8 mouse cellular contexts compared by ENCODE assay signal in the genomic region with DNA sequence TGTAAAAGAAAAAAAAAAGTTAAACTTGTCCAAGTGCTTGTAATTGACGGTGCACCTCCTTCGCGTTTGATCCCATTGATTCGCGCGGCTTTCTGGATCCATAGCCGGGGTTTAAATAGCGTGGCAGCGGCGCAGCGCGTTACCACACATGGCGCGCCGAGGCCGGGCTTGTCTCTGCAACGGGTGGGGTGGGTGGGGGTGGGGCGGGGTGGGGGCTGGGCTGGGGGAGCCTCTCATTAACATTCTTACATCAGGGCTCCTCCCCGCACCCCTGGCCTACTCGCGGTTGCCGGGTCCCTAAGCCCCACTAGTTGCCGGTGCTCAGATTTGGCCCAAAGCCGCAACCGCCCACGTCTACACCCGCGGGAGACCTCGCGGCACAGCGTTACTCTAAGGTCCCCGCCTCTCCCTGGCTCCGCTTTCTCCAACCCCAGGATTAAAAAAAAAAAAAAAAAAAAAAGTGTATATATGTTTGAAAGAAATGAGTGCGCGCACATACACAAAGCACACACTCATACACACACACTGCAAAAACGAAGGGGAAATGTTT. TPM values are rescaled to one million over a fixed set of nuclear protein-coding genes. Genes with fewer than 3 reads are reported as not detected.
DNase-seq lines count a peak whose midpoint lies in the region; ATAC-seq lines count a peak whose summit lies in the region.

No protein-coding gene starts in this region.

- no peaks in the 10 kb centered on the region for H3K36me3 ChIP-seq in heart, embryonic 11.5 days (ENCODE audit: control insufficient read depth, insufficient read depth, low read length)
- no peaks in the 10 kb centered on the region for H3K36me3 ChIP-seq in kidney, embryonic 14.5 days (ENCODE audit: control insufficient read depth, insufficient read depth, low read length)

- H3K4me3 ChIP-seq in heart, embryonic 11.5 days (ENCODE audit: low read depth, low read length): peak overlapping the region; percentile 60
- H3K4me3 ChIP-seq in kidney, embryonic 14.5 days (ENCODE audit: low read length): peak overlapping the region; percentile 59

- H3K27me3 ChIP-seq in heart, embryonic 11.5 days (ENCODE audit: control insufficient read depth, insufficient read depth, low read length): 0 out of 2 replicates have a peak, but pooled peaks cover 3% of the 10 kb centered on the region
- peaks cover 35% of the 10 kb centered on the region for H3K27me3 ChIP-seq in kidney, embryonic 14.5 days (ENCODE audit: control insufficient read depth, insufficient read depth, low read length)

- WGBS in heart, embryonic 11.5 days (ENCODE audit: insufficient replicate concordance): under 1% methylated on average over 36 of the region's 36 CpGs
- under 1% methylated on average over 36 of the region's 36 CpGs for WGBS in kidney, embryonic 14.5 days

- H3K9ac ChIP-seq in heart, embryonic 11.5 days (ENCODE audit: low read depth, low read length): peak overlapping the region; percentile 73; the same call in 1 of the 2 replicates
- peak overlapping the region; percentile 67 for H3K9ac ChIP-seq in kidney, embryonic 14.5 days (ENCODE audit: low read depth, low read length)

- peaks cover 3% of the 10 kb centered on the region; the same call in 1 of the 2 replicates for H3K4me1 ChIP-seq in heart, embryonic 11.5 days (ENCODE audit: control insufficient read depth, insufficient read depth, low read length)
- peaks cover 21% of the 10 kb centered on the region for H3K4me1 ChIP-seq in kidney, embryonic 14.5 days (ENCODE audit: control insufficient read depth, insufficient read depth, low read length)

- peak; percentile 20 to 44 for DNase-seq in cerebellum, postnatal 10 days
- no peak for DNase-seq in cerebellum, adult 11 months
- DNase-seq in embryo, embryonic 10 days (ENCODE audit: low spot score): peak; percentile 63
- DNase-seq in lung, adult 18-20 months: peak; percentile 59 to 71
- peak; percentile 53 for DNase-seq in retina, postnatal 1 day
- no peak for DNase-seq in thymus, postnatal 36 days

- peak overlapping the region; percentile 82 for H3K4me2 ChIP-seq in heart, embryonic 11.5 days
- H3K4me2 ChIP-seq in kidney, embryonic 14.5 days (replicated peaks; ENCODE audit: low read depth, low read length): peak overlapping the region; percentile 87

- H3K27ac ChIP-seq in heart, embryonic 11.5 days (ENCODE audit: low read depth, low read length): peak overlapping the region; percentile 66; the same call in 1 of the 2 replicates
- peak overlapping the region; percentile 10; the same call in 1 of the 2 replicates for H3K27ac ChIP-seq in kidney, embryonic 14.5 days (ENCODE audit: low read depth, low read length)

- no peaks in the 10 kb centered on the region for H3K9me3 ChIP-seq in heart, embryonic 11.5 days (replicated peaks; ENCODE audit: control insufficient read depth, low read length)
- no peaks in the 10 kb centered on the region for H3K9me3 ChIP-seq in kidney, embryonic 14.5 days (ENCODE audit: control insufficient read depth, low read length)

- ATAC-seq in heart, embryonic 11.5 days (replicated peaks; ENCODE audit: insufficient number of reproducible peaks, low FRiP score, low TSS enrichment): peak; percentile 45; the same call in 1 of the 2 replicates
- ATAC-seq in kidney, embryonic 14.5 days (ENCODE audit: low FRiP score, low TSS enrichment): peak; percentile 13; the same call in 1 of the 2 replicates

RNA-seq across cellular contexts. Expression of a gene that starts 1.0 kb away (rescaled TPM):
- 15.7 and 16.0 TPM in 2 replicates for polyA plus RNA-seq in heart, embryonic 11.5 days (2014; fragmentation: Nextera tagmentation; extraction: Ambion mirVana)
- polyA plus RNA-seq in kidney, embryonic 14.5 days (2014; fragmentation: Nextera tagmentation; extraction: Ambion mirVana): 5.6 and 8.1 TPM in 2 replicates

Comparison
In these comparisons a context has a peak if more than half of its experiments do, and no peak if none do; other contexts are left out.
1. DNase-seq: peak in cerebellum, postnatal 10 days (2 of 2), embryo, embryonic 10 days (single experiment), lung, adult 18-20 months (2 of 2) and retina, postnatal 1 day (single experiment); none in cerebellum, adult 11 months (single experiment) and thymus, postnatal 36 days (0 of 2).